Mouse (Mus musculus): ENCODE results near the gene Tpd52l1.
"Not testable (repeated sequence)": the region's sequence is repeated elsewhere in the genome, so short reads cannot be mapped to it uniquely, and the experiment has no call there.

Gene Tpd52l1

DNA sequence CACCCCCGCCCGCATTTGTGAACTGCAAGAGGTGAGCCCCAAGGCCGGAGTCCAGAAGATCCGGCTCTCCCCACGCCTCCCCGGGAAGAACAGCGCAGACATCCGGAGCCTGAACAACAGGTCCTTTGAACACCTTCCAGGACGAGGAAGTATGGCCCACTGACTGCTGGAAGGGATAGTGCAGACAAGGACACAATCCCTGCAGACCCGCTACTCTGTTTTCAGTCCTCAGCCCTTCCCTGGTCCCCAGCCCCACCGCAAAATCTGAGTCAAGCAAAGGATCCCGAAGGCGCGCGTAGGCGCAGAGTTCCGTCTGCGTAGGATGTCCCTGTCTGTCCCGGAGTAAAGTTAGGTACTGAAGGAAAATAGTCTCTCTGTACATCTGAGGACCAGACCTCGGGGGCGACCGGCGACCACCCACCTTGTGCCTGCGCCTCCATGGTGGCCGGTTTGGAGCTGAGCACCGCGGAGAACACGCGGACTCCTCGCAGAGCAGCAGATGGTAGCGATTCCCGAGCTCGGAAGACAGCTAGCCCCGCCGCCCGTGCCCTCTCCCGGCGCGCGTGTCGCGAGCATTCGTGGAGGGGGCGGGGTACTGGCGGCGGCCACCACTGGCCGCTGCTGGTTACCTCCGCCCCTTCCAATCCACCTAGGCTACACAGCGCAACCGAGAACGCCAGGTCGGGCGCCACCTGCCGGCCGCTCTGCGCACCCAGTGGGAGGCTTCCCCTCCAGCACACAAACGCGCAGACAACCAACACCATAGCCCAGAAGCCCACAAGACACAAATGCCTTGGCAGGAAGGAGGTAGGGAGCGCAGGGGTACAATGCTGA, at the start of gene Tpd52l1:
Tpd52l1 (minus strand) TSS at position 668 of the 834 bp plus-strand sequence.
- no peak for DNase-seq (ENCODE audit: low spot score)

DNA sequence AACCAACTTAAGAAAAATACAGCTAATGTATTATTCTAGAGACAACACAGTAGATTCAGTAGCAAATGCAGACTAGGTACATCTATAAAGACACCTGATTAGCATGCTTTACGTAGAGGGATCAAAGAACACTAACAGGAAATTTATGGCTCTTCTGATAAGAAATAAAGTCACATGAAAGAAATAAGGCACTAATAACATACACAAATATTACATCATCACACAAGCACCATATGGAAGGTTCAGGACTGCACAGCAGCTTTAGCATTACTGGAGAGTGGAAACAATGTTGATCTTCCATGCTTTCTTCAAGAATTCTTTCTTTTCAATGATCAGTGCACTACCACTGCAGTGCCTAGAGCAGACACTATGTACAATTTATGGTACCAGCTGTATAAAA, 48.5 kb upstream of the Tpd52l1 start:
- no peak for DNase-seq (ENCODE audit: low spot score)

DNA sequence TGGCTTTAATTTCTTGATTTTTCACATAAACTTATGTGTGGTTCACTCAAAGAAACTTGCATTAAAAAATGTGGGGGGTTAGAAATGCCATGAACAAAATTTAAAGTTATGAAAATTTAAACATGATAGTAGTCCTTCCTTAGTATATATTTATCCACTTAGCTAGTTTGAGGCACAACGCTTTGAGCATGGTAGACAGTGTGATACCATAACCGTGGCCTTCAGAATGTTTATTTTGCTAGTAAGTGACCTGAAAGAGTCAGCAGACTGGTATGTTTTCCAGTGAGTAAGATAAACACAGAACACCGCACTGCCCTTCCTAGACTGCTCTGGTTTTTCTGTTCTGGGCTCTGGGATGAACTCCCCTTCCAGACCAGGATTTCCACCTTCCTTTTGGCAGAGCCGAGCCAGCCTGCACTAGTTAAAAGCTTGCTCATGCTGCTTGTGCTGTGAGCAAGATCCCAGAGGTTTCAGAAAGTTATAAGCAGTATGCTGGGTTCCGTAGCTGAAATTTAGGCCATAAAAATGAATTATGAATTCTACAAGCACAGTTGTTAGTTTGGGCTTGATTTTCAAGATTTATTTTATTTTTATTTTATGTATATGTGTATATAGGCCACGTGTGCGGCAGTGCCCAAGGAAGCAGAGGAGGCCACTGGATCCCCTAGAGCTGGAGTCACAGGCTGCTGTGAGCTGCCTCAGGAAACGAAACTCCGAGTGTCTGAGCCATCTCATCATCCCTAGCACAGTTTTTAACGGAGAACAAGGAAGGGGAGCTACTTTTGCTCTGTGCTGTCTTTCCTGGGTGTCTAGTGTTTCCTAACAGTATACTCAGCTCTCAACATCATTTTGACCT, 21.5 kb upstream of the Tpd52l1 start:
- no peak for DNase-seq (ENCODE audit: low spot score)

GRCm38 (mm10) chr10:31465840-31466541, 20.2 kb upstream of the Tpd52l1 start:
- DNase-seq (ENCODE audit: low spot score): no peak

DNA sequence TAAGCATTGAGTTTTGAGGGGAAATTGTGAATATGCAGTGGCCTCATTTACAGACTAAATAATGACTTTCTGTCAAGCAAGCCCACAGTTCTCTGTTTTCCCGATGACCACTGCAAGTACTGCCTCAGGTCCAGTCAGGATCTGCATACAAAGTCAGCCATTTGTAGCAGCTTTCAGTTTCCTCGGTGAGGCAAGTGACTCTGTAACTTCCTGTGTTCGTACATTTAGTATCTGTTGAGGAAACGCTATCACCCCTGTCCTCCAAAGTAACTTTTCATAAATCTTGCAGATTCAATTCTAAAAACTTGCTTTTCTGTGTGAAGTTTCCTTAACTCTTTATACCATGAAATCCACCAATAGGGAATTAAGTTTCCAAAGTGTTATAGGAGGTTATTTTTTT, 19.7 kb upstream of the Tpd52l1 start:
- no peak for DNase-seq (ENCODE audit: low spot score)

DNA sequence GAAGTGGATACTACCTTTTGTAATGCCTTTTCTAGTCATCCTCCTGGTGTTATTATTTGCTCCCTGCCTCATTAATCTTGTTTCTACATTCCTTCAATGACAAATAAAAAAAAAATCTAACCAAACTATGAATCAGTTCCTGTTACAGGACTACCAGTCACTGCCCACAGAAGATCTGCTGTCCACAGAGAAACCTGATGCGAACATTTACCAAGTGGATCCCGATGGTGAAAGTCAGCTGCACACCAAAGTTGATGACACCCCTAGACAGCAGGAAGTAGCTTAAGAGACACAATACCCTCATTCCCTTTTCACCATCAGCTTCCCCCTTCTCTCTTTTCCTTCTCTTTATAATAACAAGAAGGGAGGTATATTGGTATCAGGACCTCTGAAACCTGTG, 17.3 kb upstream of the Tpd52l1 start:
- DNase-seq (ENCODE audit: low spot score): no peak

DNA sequence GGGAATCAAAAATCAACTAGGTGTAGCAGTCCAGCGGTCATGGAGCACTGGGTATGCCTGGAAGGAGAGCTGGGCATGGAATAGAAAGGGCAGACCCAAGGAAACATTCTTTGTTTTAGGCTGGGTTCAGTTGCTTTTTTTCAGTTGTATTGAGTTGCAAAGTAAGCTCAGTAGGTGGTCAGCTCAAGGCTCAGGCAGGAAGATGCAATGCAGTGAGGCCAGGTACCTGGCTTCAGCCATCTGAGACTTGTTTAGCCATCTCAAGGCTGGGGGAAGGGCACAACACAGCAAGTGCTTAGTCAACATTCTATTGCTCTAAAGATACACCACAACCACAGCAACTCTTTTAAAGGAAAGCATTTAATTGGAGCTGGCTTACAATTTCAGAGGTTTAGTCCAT, 11.0 kb upstream of the Tpd52l1 start:
- DNase-seq (ENCODE audit: low spot score): no peak

DNA sequence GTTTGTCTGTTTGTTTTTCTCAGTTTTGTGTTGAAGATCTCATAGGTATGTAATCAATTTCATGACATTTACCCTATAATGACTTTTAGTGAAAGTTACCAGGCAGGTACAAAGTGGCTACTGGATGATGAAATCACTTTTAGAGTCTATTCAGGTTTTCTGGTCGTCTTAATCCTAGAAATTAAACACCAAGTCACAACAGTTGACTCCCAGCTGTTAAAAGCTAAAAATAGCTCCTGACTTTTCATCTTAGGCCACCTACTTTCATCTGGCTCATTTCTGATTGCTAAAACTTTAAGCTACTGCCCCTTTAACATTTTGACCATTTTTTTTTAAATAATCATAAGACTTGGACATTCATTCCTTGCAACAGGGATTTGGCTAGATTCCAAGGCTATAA, 1.3 kb upstream of the Tpd52l1 start:
- no peak for DNase-seq (ENCODE audit: low spot score)

DNA sequence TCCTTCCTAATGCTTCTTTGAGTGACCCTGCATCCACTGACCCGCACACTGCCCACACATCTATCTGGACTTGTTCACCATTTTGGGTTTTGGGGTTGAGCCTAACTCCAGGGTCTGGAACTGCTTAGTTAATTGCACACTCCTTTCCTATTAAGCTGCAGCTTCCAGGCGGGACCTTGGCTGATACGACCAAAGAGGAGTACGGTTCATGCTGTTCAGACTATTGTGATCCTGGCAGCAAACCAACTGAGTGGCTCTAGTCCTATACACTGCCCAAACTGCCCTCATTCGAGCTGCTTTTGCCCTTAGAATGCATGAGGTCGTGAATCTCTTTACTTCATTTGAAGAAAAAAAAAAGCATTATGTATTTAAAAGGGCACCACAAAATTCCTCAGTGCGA, 1.6 kb downstream of the Tpd52l1 start:
- no peak for DNase-seq (ENCODE audit: low spot score)

DNA sequence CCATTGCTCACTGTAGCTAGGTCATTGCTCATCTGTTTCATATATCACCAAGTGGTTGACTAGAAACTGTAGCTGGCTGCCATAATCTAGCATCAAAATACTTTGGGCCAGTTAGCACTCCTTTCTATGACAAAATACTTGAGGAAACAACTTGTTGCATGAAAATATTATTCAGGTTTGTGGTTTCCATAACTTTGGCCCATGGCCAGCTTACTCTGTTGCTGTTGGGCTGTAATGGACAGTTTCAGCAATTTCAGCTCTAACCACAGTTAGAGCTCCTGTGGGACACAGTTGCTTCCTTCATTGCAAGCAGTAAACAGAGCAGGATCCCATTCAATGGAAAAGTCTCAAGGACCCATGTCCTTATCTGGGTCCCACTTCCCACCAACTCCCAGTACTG, 4.3 kb downstream of the Tpd52l1 start:
- no peak for DNase-seq (ENCODE audit: low spot score)

DNA sequence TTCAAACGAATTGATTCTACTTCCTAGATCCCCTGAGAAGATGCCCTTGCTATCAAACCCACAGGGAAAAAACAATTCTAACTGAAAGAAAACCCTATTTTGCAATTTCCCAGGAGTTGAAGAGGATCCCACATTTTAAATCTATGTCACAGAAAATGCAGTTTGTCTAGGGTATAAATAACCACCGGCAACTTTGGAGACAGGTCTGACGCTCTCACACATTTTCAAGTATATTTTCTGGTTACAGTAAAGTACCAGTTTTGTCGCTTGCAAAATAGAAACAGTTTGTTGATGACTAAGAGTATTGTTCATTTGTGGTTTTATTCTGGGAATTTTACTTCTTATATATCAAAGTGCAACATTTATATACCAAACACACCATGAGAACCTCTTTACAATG, 9.7 kb downstream of the Tpd52l1 start:
- DNase-seq (ENCODE audit: low spot score): no peak

DNA sequence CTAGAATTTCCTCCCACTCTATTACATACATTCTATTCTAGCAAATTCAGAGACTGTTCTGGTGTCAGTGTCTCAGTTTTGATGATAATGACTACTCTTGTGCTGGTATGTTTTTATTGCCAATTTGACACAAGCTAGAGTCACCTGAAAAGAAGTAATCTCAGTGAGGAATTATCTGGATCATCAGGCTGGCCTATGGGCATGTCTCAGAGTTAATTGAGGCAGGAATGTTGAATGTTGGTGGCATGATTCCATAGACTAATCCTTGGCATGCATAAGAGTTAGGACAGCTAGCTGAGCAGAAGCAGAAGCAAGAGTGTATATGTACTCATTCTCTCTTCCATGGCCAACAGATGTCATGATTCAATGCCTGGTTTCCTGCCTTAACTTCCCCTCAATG, 27.8 kb downstream of the Tpd52l1 start:
- no peak for DNase-seq (ENCODE audit: low spot score)

DNA sequence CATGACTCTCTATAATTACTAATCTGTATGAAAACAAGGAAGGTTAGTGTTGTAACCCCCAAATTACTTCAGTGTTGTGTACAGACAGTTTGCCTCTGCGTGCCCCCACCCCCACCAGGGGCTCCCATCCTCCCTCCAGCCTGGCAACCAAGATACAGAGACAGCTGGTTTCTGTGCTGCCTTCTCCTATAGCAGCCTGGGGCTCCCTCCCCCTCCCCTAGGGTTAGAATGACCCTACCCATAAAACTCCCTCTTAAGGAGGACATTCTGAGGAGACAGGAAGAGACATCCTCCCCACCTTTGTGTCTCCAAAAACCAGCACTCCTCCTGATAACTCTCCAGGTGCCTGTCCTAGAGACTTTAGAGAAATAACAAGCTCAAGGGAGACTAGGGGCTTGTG, 52.8 kb downstream of the Tpd52l1 start:
- no peak for DNase-seq (ENCODE audit: low spot score)

DNA sequence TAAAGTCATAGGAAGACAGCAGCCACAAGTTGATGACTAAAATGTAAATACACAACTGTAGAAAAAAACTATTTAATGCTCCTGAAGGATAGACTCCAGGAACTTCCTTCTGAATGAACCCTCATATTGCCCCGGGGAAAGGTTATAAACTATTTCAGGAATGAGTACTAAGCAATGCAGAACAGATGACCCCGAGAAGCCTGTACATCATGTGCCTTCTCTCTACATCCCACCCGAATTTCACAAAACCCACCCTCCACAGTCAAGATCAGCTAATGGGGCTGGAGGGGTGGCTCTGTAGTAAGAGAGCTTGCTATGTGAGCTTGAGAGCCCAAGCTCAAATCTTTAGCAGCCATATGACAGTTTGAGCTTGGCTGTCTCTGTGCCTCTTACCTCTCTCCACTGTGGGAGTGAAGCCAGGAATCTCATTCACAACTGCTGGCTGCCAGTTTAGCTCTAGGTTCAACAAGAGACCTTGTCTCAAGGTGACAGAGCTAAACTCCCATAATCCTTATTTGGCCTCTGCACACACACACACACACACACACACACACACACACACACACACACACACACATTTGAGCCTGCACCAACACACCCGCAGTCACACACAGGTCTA, 54.9 kb downstream of the Tpd52l1 start:
- no peak for DNase-seq (ENCODE audit: low spot score)

GRCm38 (mm10) chr10:31388566-31388965, 57.2 kb downstream of the Tpd52l1 start:
- not testable (repeated sequence) for DNase-seq (ENCODE audit: low spot score)

DNA sequence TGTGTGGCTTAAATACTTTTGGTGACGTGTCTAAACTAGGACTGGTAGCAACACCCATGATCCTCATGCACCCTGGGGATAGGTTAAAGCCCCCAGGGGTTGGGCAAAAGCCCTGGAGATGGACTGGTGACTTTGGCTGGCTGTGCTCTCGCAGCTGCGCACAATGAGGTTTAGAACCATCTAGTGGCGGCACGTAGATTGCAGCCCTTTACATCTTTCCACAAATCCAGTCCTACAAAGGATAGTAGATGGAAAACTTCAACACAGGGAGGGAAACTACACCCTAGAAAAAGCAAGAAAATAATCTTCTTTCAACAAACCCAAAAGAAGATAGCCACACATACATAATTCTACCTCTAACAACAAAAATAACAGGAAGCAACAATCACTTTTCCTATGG, 75.6 kb downstream of the Tpd52l1 start:
- DNase-seq (ENCODE audit: low spot score): not testable (repeated sequence)

DNA sequence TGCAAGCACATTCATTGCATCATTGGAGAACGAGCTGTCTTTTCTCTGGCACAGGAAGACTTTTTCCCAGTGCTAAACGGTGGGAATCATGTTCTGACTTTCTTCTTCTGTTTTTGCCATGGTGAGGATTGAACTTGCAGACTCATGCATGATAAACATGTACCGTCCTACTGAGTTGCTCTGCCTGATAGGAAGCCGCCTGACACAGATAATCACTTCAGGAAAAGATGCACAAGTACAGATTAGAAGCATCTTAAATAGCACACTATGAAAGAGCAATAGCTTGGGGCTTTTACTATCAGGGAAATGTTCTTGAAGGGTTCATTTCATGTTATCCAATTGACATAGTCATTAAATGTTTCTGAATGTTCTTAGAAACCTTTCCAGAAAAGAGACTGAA, 86.0 kb downstream of the Tpd52l1 start:
- DNase-seq (ENCODE audit: low spot score): no peak

GRCm38 (mm10) chr10:31354886-31355461, 90.8 kb downstream of the Tpd52l1 start:
- DNase-seq (ENCODE audit: low spot score): no peak

- DNase-seq (ENCODE audit: low spot score): no peak
These were observed 91.6 kb downstream of the Tpd52l1 start for GRCm38 (mm10) chr10:31354141-31354540.

DNA sequence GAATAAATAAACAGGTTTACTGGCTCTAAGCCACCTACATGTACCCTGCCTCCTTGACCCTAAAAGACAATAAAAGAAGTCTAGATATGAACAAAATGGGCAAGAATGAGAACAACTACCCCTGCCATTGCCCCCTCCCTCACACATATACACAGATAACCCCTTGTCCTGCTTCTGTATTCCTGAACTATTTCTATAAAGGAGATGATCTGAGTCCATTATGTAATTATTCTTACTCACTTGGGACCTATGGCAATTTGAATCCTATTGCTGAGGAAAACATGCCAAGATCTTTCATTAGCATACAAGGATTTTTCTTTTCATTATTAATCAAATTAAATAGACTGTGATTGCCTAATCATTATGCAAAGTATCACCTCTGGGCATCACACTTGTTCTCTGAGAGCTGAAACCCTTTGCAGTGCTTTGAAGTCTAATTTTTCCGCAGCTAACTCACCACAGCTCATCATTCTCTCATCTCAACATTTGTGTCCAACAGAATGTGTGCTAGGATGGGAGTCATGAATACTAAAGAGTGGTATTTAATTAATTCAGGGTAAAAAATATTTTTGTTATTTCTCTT, 92.8 kb downstream of the Tpd52l1 start:
- DNase-seq (ENCODE audit: low spot score): no peak

GRCm38 (mm10) chr10:31351056-31351455, 94.7 kb downstream of the Tpd52l1 start:
- no peak for DNase-seq (ENCODE audit: low spot score)
